Mouse (Mus musculus) urinary bladder, adult 18-20 months (tissue): Measurements from ENCODE around the gene Dph7.

Source experiments
- DNase-seq, 2 experiments: peaks; one replicate each; pipeline ENCODE4 v3.0.0; 2022; ENCODE audit warnings: low spot score in 2 of 2, mixed read lengths in 2 of 2

The Dph7 gene

DNA sequence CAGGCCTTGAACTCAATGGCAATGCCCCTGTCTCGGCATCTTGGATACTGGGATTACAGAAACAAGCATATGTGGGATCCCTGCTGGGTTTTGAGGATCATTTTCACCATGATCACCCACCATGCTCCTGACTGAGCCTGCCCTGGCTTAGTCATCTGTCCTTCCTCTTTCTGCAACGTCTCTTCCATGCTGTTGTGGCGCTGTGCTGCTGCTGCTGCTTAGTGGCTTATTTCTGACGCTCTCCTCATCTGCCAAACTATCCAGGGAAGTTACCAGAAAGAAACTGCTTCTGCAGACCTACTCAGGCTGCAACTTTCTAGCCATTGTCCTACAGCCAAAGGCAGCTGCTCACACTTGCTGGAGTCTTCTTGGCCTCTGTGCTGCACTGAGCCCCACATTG, 8.2 kb downstream of the Dph7 start:
- DNase-seq: no peak

GRCm38 (mm10) chr2:24974452-24974851, 12.3 kb downstream of the Dph7 start:
- DNase-seq: peak in 1 of 2 experiments; percentile 31

DNA sequence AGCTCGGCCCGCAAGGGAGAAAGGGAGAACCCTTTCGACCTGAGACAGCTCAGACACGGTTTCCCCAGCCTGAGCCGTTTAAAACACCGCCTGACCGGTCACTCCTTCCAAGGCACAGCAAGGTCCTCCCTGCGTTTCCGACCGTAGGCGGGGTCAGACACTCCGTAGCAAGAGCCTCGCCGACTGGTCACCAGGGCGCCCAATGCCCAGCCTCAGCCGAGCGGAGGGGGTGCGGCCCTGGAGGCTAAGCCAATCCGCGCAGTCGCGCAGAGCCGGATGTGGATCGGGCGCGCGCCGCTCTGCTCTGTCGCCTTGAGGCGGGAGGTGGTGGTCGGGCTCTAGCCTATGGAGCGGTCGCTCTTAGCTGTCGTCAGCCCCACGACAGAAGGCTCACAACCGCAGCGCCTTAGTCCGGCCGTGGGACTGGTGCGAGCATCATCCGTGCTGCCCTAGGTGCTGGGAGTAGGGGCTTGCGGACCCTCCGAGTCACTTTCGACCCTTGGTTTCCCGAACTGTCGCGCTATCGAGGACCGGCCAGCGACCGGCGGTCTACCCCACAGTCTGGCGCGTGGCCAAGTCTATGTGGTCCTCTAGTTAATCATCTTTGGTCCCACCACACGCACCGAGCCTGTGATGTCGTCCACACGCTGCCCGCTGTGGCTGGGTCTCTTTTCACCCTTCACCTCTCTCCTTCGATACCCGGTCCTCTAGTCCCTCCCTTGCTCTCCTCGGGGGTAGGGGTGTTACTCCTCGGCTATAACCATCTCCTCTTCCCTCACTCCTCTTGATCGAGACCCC, 12.9 kb downstream of the Dph7 start, which contains the start of gene Mrpl41:
Gene Mrpl41, minus strand, starts transcription at position 193 of the 798 bp plus-strand sequence.
- DNase-seq: peak; percentile 86 to 95

DNA sequence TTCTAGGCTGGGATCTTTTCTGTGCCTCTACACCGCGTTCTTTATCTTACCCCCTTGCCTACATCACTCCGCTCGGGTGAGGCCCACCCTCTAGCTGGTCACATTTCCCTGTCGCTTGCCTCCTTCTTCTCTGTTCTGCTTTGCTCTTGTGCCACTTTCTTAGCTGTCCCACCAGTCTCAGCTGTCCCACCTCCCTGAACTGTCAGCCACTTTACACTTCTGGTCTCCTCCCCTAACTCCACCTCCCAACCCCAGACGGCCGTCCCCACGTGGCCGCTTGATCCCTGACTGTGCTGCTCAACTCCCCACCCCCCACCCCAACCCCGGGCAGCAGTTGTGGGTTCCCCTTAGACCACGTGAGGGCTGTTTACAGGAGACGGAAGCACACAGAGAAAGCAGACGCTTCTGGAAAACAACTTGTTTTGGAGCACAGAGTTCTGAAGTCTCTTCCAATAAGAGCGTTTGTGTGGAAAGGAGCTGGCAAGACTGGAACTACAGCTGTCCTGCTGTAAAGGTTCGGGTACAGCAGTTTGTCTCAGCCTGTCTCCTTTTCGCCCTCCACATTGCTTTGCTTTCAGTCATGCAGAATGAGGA, 13.6 kb downstream of the Dph7 start, which contains the start of gene Pnpla7:
Gene Pnpla7, plus strand, starts transcription at position 330 of the 594 bp plus-strand sequence.
- DNase-seq: peak; percentile 49 to 76

GRCm38 (mm10) chr2:24976960-24977359, 14.8 kb downstream of the Dph7 start:
- DNase-seq: no peak

DNA sequence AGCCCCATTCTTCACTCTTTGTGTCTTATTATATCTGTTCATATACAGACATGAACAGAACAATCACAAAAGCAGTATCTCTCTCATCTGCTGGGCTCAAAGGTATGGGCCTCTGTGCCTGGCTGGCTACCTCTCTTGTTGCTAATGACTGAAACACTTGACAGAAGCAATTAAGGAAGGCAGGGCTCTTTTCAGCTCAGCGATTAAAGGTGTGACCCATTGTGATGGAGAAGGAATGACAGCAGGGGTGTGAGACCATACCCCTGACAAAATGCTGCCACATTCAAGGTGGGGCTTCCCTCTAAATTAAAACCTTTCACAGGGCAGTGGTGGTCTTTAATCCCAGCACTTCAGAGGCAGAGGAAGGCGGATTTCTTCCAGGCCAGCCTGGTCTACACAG, 25.6 kb downstream of the Dph7 start:
- no peak for DNase-seq

DNA sequence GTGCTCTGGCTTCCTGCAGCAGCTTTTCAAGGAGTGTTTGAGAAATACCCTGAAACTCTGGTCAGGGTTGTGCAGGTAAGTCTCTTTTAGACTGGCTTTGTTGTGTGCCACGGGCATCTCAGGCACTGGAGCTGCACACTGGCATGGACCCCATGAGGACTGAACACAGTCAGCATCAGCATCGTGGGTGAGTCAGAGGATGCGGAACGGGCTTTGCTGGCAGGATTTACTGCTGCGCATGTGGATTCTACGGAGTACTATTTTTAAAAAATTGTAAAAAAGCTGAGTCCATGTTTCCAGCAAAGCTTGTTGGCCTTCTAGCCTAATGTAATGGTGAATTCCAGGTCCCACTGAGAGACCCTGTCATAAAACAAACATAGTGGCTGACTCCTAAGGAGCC, 33.1 kb downstream of the Dph7 start:
- no peak for DNase-seq

DNA sequence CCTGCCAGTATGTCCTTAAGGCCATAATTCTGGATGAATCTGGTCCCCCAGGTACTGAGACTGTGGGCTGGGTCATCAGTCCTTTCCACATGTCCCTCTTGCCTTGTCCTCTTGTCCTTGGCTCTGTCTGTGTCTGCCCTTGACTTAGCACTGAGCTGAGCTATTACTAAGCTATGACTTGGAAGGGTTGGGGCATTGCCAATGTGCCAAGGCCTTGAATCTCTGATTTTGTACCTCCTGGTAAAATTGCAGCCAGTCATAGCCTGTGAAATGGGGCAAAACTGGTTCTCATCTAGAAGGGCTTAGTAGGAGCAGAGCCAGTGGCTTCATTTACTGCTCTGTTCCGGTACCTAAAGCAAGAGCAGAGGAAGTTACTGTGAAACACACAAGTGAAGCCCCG, 34.3 kb downstream of the Dph7 start:
- no peak for DNase-seq

GRCm38 (mm10) chr2:25000544-25001235, 38.5 kb downstream of the Dph7 start:
- no peak for DNase-seq

DNA sequence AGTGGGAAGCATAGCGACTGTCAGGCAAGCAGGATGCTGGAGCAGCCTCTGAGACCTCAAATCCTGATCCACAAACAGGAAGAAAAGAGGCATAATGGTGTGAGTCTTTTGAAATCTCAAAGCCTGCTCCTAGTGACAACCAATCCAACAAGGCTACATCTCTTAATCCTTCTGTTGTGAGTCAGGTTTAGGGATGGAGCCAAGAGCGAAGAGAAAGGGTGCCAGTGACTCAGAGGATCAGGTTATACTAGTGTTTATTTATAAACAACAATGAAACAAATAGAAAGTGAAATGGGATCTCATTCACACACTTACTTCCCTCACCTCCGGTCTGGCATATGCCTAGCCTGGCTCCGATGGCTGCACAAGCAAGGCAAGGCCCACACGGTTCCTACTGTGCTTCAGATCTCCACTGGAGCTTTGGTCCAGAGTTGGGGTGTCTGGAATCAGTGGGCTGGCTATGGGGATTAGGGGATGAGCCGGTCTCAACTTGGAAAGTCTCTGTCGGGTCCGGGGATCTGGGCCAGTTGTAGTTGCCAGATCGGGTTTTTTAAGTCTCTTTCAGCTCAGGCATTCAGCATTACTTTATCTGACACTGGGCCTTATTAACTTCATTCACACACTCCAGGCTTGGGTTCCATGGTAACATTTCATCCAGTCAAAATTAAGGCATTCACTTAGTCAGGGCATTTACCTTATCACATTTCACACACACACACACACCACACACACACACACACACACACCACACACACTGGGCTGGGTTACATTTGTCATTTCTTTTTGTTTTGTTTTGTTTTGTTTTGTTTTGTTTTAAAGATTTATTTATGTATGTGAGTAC, 42.0 kb downstream of the Dph7 start:
- DNase-seq: no peak

DNA sequence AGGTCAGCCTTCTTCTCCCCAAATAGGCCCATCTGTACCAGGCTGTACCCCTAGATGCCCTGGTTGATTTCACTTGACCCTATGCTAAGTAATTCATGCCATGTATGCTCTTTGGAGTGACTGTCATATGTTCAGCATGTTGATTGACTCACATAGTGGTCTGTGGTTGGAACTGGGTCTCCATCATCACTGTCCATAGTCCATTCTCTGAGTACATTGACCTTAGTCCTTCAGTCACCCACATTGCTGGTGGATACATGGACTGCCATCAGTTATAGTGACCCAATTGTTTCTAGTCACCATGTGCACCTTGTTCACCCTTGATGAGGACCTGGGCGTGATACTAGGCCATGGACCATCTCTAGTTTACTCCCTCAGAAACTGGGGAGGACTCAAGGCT, 44.6 kb downstream of the Dph7 start:
- DNase-seq: no peak

- DNase-seq: no peak
These were observed 46.0 kb downstream of the Dph7 start for GRCm38 (mm10) chr2:25008250-25008649.
